Mouse (Mus musculus) layer of hippocampus, postnatal 10 days (tissue): ENCODE results near the gene Brca1. TPM values are rescaled to one million over a fixed set of nuclear protein-coding genes. Genes with fewer than 3 reads are reported as not detected.
"Not testable (repeated sequence)": the region's sequence is repeated elsewhere in the genome, so short reads cannot be mapped to it uniquely, and the experiment has no call there.

Source experiments
- DNase-seq, 2 experiments: peaks; one replicate each; pipeline ENCODE4 v3.0.0; 2021; ENCODE audit warnings: low spot score in 2 of 2
- total RNA-seq, 2 experiments: library from RNA; stranded (reverse); gene quantifications; 2 replicates each; pipeline ENCODE4 v1.2.3; 2021

Brca1 gene
- total RNA-seq, 2 experiments from 2014 or later, result 2.7 to 3.3 TPM

DNA sequence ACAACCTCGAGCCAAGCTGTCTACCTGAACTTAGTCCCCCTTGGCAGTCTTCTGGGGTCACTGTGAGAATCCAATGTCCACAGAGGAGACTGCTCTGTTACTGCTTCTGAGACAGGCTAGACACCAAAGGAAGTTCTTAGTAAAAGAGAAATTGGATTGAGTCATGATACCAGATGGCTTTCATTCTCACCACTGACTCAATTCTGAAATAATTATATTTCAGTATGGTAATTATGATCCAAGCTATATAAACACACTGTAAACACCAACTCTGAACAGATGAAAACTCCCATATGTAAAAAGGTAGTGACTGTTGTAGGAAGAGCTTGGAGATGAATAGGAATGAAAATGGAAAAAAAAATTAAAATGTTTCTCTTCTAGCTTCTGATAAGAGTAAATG, 7.6 kb downstream of the Brca1 start:
- DNase-seq, result no peak

DNA sequence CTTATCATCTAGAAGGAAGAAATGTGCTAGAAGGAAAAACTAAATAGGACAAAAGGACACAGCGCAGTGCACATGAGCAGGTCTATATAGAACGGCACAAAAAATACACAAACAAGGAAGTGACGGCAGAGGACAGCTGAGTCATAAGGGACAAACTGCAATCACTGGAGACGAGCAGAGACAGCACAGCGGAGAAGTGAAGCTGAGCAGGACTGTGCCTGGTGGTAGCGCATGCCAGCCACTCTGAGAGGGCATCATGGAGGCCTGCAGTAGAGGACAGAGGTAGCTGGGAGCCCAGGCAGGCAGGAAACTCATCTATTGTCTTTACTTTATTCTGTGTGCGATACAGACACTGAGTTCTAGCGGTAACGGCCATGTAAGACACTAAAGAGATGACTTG, 8.2 kb downstream of the Brca1 start:
- DNase-seq, result no peak

DNA sequence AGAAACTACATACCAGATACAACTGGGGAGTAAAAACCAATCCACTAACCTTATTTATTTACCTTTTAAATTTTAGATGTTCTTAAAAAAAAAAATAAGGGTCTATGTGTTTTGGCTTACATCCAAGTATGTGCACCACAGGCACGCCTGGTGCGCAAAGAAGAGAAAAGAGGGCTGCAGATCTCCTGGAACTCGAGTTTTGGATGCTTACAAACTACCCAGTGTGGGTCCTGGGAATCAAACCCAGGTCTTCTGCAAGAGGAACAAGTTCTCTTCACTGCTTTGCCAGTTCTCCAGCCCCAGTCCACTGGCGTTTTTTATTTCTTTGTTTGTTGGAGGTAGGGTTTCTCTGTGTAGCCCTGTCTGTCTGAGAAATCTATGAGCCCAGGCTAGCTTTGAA, 25.1 kb downstream of the Brca1 start:
- DNase-seq, result no peak

DNA sequence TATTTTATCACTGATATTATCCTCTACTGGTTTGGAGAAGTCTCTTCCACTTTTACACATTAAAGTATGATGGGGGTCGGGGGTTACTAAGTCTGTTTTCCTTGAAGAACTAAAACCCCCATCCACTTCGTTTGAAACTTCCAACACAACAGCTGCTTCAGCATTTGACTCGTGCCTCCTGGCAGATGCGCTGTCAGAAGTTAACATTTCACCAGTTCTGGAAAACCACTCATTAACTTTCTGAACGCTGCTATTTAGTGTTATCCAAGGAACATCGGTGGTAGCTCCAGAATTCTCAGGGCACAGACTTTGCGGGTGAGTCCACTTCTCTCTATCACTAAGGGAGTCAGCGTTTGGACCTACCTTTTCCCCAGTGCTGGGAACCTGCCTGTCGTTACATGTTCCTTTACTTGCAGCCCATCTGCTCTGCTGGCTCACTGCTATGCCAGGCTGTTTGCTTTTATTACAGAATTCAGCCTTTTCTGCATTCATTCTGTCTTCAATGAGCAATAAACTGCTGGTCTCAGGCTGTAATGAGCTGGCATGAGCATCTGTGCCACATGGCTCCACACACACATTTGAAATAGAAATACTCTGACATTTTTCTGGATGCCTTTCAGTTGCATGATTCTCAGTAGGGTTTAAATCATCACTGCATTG, 25.7 kb downstream of the Brca1 start:
- peak; percentile 57 to 63 for DNase-seq

DNA sequence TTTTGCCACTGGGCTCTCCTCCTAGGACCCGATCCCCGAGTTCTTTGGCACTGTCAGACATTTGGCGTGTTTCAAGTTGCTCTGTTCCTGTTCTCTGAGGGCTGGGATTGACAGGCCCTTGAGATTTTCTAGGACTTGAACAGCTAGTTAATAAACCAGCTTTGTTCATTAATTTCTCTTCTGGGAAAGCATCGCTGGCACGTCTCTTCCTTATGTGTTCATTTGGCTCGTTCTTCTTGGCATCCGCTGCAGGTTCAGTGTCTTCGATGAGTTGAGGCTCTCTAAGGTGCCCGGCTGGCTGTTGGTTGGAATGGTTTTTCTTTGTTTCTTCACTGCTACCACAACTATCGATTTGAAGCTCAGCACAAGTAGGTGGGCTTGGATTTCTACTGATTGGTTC, 26.7 kb downstream of the Brca1 start:
- DNase-seq, result no peak

DNA sequence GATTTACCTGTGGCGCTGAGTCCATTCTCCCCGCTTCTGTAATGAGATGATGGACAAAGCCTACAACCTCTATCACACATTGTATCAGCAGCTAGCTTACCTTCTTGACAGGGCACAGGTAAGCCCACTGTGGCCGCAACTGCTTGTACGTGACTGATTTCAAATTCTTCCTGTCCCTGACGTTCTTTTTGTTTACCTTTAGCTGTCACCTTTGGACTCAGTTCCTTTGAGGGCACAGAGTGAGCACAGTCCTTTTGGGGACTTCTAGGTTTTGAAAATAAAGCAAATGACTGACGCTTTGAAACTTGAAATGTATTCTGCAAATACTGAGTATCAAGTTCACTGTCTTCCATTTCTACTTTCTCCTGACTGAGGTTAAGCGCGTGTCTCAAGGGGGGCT, 27.3 kb downstream of the Brca1 start:
- no peak for DNase-seq

DNA sequence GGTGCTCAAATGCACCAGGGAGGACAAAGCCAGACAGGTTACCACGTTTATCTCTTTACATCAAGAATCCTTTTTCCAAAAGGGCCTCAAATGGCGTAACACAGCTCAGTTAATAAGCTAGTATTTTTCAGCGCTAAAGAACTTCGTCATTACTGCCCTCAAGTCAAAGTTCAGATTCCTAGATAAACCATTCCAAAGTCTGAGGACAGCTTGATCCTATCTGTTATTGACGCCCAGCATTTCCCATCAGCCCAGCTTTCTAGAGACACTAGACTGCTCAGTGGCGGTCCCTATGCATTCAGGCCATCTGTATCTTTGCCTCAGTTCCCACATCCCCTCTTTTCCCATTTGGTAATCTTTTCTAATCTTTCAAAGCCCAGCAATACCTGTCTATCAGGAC, 32.4 kb downstream of the Brca1 start:
- no peak for DNase-seq

DNA sequence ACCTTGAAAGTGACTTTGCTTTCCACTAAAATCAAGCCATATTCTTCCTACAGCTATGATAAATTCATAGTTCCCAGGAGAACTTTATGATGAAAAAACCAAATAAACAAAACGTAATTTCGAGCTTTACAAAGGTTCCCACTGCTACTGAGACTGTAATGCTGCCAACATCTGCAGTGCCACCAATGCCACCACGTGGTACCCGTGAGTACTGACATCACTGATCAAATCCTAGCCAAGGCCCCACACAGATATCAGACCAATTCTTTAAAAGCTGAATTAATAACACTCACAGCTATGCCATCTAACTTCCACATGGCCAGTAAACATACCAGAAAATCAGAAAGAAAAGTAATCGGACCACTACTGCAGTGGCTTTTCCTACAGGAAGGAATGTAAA, 32.8 kb downstream of the Brca1 start:
- peak in 1 of 2 experiments; percentile 28 for DNase-seq

DNA sequence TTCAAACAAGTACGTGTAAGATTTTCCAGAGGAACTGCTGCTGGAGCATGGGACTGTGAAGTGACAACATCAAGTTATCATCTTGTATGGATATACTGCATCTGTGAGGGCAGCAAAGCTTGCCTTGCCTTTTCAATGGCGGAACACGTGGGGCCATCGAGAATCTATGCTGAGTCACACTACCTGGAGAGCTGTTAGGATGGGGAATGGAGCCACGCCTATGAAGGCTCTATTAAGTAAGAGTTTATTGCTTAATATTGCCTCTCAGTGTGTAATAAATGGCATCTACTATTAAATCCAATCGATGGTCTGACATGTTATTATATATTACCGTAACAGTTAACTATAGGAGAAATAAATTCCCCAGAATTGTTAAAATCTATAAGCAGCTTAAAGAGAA, 44.7 kb downstream of the Brca1 start:
- DNase-seq, result no peak

DNA sequence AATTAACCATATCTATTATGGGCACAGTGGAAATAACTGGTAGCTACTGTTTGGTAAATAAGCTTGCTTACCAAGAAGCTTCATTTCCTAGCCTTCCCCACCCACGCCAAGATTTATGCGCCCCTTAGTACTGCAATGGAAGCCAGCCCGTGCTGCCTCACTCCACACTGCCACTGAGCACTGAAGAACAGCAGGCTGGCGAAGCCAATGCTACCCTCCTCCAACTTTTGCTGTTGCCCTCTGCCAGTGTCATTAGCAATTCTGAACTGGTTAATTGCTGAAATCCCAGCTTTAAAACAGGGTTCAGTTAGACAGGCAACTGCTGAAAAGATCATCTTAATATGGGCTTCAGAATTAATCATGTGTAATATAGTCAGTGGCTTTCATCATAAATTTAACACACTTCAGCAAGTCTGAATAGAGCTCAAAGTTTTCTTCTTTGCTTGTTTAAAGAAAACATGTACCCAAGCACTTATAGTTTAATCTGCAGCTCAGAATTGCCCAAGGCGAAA, 45.4 kb downstream of the Brca1 start:
- DNase-seq, result peak; percentile 23 to 38

DNA sequence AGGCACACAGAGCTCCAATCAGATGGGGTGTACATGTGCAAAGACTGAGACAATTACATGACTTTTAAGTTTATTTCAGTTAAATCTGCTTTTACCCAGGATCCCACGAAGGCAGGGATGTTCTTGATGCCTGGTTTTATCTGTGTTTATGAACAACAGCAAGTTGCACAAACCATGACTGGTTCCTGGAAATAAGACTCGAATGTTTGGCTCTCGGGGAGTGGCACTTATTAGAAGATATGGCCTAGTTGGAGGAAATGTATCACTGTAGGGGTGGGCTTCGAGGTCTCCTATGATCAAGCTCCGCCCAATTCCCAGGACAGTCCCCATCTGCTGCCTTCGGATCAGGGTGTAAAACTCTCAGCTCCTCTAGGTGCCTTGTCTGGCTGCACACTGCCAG, 65.6 kb downstream of the Brca1 start:
- no peak for DNase-seq

DNA sequence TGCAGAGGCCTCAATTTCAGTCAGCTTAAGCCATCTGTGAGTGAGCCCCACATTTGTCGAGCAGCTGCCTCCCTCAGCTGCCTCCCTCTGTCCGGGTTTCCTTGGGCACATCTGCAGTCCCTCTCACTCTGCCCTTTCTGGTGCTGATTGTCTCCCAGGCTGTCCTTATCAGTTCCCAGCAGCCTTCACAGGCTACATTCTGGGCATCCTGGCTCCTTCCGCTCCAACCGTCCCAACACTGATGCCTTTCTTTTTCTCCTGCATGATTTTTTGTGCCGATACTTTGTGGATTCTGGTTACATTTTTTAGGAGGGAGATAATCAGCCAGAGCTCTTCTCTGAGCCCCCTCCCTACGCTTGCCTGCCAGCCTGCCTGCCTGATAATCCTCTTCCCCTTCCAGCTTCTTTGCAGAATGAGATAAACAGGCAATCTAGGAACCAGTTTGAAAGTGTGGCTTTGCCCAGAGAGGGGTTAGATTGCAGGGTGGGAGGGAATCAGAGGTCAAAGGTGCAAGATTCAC, 66.2 kb downstream of the Brca1 start:
- no peak for DNase-seq

DNA sequence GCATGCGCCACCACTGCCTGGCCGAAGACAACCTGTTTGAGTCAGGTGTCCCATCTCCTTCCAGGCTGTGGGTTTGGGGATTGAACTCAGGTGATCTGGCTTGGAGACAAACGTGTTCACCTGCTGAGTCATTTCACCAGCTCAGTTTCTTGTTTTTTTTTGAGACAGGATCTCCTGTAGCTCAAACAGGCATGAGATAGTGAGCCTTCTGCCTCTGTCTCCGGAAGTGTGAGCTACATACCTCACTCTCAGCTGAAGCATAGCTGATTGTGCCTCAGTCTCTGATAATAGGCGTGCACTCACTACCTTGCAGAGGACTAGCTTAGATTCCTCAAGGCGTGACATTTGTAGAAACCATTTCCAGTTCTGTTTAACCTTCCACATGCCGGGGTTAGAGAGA, 66.9 kb downstream of the Brca1 start:
- DNase-seq, result no peak

DNA sequence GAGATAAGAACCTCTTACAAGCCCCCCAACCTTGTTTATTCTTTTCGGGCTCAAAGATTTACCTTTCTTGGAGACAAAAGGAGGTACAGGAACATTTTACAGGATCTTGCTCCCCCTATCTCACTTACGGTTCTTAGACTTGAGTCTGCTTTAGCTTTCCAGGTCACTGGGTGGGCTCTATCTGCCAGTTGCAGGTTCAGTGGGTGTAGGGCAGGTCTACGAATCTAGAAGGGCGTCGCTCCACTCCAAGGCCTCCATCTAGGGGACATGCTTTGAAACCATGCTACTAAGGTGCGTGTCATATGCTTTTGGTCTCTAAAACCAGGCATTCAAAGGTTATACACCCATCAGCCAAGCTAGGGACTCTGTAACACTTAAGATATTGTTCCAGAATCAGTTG, 67.5 kb downstream of the Brca1 start:
- no peak for DNase-seq

DNA sequence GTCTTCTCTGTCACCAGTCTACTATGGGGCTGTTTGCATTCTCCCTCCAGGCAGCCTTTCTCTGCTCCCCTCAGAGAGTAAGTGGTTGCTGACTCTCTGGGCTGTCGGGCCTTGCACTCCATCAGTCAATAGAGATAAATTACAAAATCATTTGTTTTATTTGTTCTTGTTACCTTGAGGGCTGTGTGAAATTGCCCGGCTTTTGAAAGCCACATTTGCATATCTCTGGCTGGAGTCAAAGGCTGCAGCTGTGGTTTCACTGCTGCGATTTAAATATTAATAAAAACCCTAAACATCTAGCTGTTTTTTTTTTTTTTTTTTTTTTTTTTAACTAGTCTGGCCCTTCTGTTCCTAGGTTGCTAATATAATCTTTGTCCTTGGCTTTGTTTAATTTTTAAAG, 68.0 kb downstream of the Brca1 start:
- no peak for DNase-seq

DNA sequence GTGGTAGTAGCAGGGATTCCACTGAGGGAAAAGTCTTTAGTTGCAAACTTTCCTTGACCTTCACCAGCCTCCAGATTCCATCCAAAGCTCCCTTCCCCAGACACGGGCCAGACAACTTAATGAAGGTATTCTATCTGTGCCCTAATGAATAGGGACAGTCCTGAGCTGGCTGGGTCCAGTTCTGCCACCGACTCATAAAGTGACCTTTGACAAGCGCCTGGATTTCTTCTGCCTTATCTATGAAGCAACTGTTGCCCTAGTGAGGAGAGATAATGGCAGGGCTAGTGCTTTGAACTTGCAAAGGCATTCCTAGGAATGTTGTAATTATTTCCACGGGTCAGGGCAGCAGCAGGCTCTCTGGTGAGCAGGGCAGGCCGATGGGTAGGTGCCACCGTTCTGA, 70.8 kb downstream of the Brca1 start:
- no peak for DNase-seq

DNA sequence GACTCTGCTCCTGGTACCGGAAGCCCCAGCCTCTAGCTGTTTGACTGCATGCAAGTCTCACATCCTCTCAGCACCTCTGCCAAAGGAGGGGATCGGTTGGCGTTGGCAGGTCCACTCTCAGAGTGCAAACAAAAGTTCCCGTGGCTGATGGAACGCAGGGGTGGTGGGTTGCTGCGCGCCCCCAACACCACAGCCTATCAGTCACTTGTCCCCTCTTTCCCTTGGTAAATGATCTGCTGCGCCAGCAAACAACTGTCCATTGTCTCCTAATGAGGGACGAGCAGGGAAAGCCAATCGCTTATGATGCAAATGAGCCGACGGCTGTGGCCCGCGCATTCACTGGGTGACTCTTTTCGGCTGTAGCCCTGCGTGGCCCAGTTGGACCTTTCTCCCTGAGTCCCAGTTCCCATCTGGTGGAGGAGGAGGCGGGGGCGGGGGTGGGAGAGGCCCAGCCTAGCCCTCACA, 72.6 kb downstream of the Brca1 start:
- peak; percentile 35 to 43 for DNase-seq

DNA sequence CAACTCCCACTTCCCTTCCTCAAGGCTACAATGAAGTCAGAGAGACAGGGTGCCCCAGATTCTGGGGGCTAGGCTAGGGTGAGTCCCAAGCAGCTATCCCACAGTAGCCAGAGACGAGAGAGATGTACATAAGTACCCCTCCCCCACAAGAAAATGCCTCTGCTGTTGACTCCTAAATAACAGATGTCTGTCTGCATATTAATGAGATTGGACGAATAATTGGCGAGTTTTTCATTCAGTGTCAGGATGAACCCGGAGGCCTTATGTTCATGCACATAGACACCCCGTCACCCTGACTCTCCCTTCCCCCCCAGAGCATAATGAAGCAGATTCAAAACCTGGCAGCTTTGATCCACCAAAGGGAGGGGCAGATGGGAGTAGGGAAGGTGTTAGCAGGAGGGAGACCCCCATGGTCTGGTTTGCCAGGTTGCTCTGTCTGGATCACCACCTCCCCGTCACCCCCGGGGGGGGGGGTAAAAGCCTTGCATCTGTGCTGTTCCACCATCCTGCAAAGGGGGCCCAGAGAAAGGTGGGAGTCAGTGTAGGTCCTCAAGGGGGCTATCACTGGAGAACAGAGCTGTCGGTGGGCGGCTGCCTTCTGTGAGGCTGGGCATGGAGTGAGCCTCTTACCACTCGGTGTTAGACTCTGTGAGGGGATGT, 74.1 kb downstream of the Brca1 start:
- DNase-seq, result peak in 1 of 2 experiments; percentile 39

DNA sequence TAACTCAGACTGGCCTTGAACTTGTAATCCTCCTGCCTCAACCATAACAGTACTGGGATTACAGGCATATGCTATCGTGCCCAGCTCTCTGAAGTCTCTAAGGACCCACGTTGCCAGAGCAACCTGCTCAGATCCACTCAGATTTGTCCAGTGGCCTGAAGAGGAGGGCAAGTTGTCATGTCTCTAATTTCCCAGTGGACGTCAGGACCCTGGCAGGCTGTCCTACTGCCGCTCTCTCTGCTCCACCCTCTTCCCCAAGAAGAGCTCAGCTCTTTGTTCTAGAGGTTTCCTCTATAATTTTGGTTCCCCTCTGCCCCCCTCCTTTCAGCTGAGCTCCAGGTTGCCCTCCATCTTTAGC, 74.6 kb downstream of the Brca1 start:
- no peak for DNase-seq

DNA sequence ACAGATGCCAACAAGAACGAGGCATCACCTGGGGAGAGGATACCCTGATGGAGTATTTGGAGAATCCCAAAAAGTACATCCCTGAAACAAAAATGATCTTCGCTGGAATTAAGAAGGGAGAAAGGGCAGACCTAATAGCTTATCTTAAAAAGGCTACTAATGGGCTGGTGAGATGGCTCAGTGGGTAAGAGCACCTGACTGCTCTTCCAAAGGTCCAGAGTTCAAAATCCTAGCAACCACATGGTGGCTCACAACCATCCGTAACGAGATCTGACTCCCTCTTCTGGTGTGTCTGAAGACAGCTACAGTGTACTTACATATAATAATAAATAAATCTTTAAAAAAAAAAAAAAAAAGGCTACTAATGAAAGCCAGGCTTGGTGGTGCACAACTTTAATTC, 75.4 kb downstream of the Brca1 start:
- not testable (repeated sequence) for DNase-seq

DNA sequence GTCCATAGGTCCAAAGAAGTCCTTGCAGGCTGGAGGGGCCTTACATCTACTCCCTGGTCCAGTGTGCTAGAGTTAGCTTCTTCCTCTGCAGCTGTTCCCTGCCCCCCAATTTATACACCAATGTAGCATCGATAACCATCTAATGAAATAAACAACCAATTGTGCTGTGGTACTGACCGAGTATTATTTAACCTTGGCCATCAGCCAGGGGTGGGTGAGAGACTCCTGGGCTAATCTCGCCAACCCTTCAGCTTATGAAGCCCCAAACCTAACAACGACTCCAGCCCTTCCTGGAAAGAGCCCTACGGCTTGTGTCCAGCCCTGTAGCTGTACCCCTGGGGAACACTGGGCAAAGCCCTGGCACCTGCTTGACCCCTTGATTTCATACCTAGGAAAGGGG, 77.5 kb downstream of the Brca1 start:
- DNase-seq, result no peak

DNA sequence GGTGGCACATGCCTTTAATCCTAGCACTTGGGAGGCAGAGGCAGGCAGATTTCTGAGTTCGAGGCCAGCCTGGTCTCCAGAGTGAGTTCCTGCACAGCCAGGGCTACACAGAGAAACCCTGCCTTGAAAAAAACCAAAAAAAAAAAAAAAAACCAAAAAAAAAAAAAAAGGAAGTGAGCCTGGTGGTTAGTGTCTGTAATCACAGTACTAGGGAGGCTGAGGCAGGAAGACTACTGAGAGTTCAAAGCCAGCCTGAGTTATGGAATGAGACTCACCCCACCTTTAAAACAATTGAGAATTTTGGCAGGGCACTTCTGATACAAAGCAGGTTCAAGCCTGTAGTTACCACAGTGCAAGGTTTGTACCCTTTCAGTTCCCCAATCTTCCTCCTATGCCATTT, 78.1 kb downstream of the Brca1 start:
- not testable (repeated sequence) for DNase-seq

DNA sequence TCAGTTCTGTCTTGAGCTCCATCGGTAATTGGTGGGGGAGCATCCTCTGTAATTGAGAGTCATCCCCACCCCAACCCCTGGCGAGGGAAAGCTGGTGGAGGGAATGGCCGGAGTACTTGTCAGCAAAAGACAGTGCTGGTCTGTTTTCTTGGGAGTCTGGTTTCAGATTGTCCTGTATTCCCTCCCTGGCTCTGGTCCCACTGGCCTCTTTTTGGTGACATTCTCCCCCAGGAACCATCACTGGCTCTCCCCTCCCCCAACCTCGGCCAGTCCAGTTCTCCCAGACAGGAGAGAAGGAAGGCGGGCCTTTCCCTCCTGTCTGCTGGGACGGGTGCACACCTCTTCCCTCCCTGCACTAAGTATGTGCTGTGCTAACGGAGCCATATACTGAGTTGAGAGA, 79.4 kb downstream of the Brca1 start:
- DNase-seq, result peak; percentile 65 to 66
